Mouse (Mus musculus): ENCODE measurements around the gene Midn. TPM values are rescaled to one million over a fixed set of nuclear protein-coding genes. Genes with fewer than 3 reads are reported as not detected.

Gene Midn
- polyA plus RNA-seq, 1 experiment = 62.7 TPM

- DNase-seq (ENCODE audit: low read depth, low spot score) = no peak
- whole genome bisulfite sequencing = under 1% methylated on average over 29 of the region's 29 CpGs
These were observed 6.8 kb upstream of the Midn start for GRCm38 (mm10) chr10:80141243-80141642.

GRCm38 (mm10) chr10:80141786-80142529 lies 6.1 kb upstream of the Midn start:
- WGBS = under 1% methylated on average over 43 of the region's 43 CpGs
- peak; percentile 97 for DNase-seq (ENCODE audit: low read depth, low spot score)

GRCm38 (mm10) chr10:80142530-80142925 lies 5.5 kb upstream of the Midn start:
- WGBS = 1% methylated on average over 15 of the region's 15 CpGs
- DNase-seq (ENCODE audit: low read depth, low spot score) = no peak

- no peak for DNase-seq (ENCODE audit: low read depth, low spot score)
- 86% methylated on average over 7 of the region's 7 CpGs for WGBS
These were observed 4.4 kb upstream of the Midn start for GRCm38 (mm10) chr10:80143664-80144063.

DNA sequence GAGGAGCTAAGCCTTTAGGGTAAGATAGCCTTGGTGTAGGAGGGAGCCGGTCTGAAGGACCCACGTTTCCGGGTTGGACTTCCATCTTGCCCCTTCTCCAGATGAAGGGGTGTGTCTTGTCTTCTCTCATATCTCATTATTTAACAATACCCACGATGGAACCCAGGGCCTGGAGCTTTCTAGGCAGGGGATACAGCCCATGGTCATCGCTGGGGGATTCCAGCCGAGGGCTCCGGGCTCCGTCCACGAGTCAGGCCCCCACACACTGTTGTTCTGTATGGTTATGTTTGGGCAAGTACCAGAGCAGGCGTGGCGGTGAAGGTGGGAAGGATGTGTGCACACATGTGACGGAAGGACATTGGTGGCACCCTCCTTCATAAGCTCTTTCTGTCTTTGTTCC lies 3.9 kb upstream of the Midn start:
- DNase-seq (ENCODE audit: low read depth, low spot score) = no peak
- 84% methylated on average over 12 of the region's 12 CpGs for WGBS

- WGBS = 58% methylated on average over 20 of the region's 20 CpGs
- no peak for DNase-seq (ENCODE audit: low read depth, low spot score)
These were observed 2.9 kb upstream of the Midn start for GRCm38 (mm10) chr10:80144864-80145838.

- DNase-seq (ENCODE audit: low read depth, low spot score) = no peak
- WGBS = 19% methylated on average over 6 of the region's 6 CpGs
These were observed 2.2 kb upstream of the Midn start for GRCm38 (mm10) chr10:80145896-80146295.

- 39% methylated on average over 4 of the region's 4 CpGs for WGBS
- no peak for DNase-seq (ENCODE audit: low read depth, low spot score)
These were observed 1.5 kb upstream of the Midn start for GRCm38 (mm10) chr10:80146568-80147011.

GRCm38 (mm10) chr10:80147146-80147718 lies 840 bp upstream of the Midn start:
- DNase-seq (ENCODE audit: low read depth, low spot score) = no peak
- whole genome bisulfite sequencing = 38% methylated on average over 5 of the region's 5 CpGs

DNA sequence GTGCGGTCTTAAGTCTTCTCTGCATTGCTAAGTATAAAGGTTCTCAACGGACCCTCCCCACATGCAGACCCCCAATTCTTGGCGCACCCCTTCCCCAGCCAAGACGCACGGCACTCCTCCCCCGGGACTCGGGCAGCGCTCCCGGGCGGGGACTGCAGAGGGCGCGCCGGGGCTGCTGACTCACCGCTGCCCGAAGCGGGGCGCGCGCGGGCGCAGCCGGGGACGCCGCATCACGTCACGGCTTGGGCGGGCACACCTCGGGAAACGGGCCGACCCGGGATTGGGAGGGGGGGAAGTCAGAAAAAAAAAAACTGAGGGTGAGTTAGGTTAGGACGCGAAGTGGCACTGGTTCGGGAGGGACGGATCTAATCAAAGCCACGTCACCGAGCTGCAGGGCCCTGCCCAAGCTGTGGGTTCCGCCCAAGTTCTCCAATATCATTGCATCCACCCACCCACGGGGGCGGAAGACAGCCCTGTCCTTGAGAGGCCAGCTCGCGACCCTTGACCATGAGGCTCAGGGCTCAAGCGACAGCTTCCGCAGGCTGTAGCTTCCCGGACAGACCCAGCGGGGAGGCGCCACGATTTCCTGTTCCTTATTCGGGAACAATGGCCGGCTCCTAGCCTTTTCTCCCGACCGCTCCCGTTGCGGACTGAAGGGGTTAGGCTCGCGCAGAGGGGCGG lies 678 bp downstream of the Midn start:
- WGBS = under 1% methylated on average over 57 of the region's 57 CpGs
- no peak for DNase-seq (ENCODE audit: low read depth, low spot score)

- no peak for DNase-seq (ENCODE audit: low read depth, low spot score)
- under 1% methylated on average over 88 of the region's 88 CpGs for WGBS
These were observed 1.5 kb downstream of the Midn start for GRCm38 (mm10) chr10:80149291-80150225.

DNA sequence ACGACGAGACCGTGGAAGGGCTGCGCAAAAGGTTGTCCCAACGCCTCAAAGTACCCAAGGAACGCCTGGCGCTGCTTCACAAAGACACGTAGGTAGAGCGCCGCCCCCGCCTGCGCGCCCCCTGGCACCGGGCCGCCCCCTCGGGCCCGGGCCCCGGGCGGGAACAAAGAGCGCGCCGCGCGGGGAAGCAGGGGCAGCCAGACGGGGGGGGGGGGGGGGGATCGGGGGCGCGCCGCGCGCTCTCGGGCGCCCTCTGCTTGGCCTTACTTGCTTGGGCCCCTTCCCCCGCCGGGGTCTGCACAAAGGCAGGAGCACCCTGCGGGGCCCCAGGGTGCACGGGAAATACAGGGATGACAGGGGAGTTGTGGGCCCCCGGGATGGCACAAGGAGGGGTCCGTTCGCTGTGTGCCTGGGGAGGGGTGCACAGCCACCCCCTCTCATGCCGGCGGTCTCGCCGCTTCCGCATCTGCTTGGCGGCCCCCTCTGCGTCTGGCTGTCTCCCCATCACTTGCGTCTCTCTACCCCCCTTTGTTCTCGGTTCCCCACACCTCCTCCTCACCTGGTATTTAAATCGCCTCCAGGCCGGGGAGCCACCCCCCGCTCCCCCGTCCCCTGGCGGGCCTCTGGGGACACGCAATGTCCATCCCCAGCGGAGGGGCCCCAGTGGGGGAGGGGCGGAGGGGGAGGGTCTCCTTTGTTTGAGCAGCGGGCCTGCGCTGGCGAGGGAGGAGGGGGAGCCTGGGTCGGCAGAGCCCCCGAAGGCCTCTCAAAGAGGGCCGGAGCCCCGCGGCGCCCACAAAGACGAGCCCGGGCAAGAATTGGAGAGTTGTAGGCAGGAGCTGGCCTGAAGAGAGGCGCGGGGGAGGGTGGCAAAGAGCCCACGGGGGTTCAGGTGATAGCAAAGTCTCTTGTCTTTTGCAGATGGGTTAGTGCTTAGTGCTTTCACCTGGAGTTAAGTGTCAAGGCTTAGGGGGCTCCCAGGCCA lies 2.4 kb downstream of the Midn start:
- 2% methylated on average over 55 of the region's 71 CpGs for WGBS
- no peak for DNase-seq (ENCODE audit: low read depth, low spot score)

DNA sequence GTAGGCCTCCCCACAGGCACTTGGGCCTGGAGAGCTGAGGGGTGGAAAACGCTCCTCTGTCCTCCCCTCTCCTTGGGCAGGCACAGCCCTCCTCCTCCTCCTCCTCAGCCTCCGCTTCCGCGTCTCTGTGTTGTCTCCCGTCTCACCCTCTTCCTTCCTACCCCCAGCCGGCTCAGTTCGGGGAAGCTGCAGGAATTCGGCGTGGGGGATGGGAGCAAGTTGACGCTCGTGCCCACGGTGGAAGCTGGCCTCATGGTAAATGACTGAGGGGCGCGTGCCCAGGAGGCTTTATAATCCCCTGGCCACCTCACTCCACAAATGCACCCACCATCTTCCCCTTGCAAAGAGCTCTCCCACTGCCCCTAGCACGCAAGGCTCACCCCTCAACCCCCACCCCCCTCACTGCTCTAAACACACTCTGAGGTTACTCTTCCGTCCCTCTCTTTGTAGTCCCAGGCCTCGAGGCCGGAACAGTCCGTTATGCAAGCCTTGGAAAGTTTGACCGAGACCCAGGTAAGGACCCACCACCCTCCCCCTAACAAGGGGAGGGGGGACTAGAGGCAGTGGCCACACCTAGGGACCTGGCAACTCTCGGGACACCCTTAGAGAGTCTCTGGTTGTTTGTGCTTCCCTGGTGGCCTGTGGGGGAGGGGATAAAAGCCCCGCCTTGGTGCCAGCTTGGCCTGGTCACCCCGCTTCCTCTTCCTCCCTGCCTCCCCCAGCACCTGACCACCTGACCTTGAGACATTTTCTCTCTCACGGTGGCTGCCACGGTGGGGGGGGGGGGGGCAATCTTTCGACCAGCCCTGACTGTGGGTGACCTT lies 3.4 kb downstream of the Midn start:
- DNase-seq (ENCODE audit: low read depth, low spot score) = no peak
- WGBS = 2% methylated on average over 26 of the region's 26 CpGs

DNA sequence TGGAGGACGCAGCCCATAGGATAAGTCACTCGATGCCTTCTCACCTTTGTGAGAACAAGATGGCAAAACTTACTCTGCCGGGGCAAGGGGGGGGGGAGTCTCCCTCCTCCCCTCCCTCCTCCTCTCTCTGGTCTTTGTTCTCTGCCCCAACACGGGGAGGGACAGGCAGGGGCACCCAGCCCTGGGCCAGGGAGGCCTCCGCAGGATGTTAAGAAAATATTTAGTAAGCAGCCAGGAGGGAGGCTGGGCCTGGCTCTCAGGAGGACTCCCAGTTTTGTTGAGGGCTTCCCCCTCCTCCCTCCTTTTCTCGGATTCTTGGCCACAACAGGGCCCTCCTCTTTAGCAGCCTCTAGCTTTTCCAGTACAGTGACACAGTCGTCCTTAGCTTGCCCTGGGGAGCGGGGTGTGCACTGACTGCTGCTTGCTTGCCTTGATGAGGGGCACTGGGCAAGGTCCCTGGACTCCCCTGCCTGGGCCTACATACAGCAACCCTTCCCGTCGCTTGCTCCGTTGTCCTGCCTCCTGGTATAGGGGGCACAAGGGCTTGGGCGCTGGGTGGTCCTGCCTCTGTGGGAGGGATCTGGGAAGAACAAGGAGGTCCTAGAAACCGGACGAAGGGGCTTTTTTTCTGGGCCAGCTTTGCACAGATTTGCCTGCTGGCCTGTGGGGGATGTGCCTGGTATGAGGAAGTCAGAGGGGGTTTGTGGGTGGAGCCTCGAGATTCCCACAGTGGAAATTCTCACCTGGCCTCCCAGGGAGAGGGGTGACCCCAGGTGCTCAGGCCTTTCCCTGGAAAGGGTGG lies 4.2 kb downstream of the Midn start:
- 19% methylated on average over 15 of the region's 15 CpGs for WGBS
- DNase-seq (ENCODE audit: low read depth, low spot score) = no peak

DNA sequence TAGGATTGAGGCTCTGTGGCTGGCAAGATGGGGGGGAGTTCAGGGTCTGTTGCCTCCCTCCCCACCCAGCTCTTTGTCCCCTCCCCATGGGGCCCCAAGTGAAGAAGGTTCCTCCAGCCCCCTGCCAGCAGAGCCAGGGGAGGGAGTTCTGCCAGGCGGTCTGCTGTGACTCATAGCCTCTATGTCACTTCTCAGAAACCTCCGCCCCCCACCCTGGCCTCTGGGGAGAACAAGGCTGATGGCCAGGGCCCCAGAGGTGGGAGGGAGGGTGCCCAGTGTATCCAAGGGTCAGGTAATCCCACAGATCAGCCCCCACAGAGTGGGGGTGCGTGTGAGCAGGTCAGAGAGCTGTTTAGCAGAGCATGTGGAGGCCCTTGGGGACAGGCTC lies 4.8 kb downstream of the Midn start:
- WGBS = 45% methylated on average over 3 of the region's 3 CpGs

DNA sequence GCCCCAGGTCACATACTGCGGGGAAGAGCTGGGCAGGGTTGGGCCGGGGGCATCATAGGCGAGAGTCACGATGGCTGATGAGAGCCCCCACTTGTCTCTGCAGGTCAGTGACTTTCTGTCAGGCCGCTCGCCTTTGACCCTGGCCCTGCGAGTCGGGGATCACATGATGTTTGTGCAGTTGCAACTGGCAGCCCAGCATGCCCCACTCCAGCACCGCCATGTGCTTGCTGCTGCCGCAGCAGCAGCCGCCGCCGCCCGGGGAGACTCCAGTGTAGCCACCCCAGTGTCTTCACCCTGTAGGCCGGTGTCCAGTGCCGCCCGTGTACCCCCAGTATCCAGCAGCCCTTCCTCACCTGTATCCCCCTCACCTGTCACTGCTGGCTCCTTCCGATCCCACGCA lies 5.6 kb downstream of the Midn start:
- DNase-seq (ENCODE audit: low read depth, low spot score) = no peak
- WGBS = 80% methylated on average over 19 of the region's 19 CpGs

More for the DNA sequence above, 4.8 kb downstream of the Midn start:
- no peak for DNase-seq (ENCODE audit: low read depth, low spot score)
